Mouse (Mus musculus): ENCODE measurements at regions not wholly inside any gene's neighbourhood (a gene's known extent, or its start where the extent isn't known, plus 50 kb on each side); places are given as distances from the start of the nearest gene placed in this dataset.

GRCm38 (mm10) chr19:26938911-26939310, 53.2 kb downstream of the Gm815 start:
- no peak for ATAC-seq (replicated peaks in 1 of 2; ENCODE audit: insufficient read depth in 1 of 2, low FRiP score in 2 of 2, low TSS enrichment in 1 of 2, low read depth in 1 of 2, poor library complexity in 2 of 2, severe bottlenecking in 2 of 2)

- ATAC-seq (replicated peaks in 1 of 2; ENCODE audit: insufficient read depth in 1 of 2, low FRiP score in 2 of 2, low TSS enrichment in 1 of 2, low read depth in 1 of 2, poor library complexity in 2 of 2, severe bottlenecking in 2 of 2) = no peak
Measured at GRCm38 (mm10) chr19:26944006-26944405, 58.3 kb downstream of the Gm815 start.

- no peak for ATAC-seq (replicated peaks in 1 of 2; ENCODE audit: insufficient read depth in 1 of 2, low FRiP score in 2 of 2, low TSS enrichment in 1 of 2, low read depth in 1 of 2, poor library complexity in 2 of 2, severe bottlenecking in 2 of 2)
Measured at GRCm38 (mm10) chr19:26946562-26946961, 60.9 kb downstream of the Gm815 start.

- ATAC-seq (replicated peaks in 1 of 2; ENCODE audit: insufficient read depth in 1 of 2, low FRiP score in 2 of 2, low TSS enrichment in 1 of 2, low read depth in 1 of 2, poor library complexity in 2 of 2, severe bottlenecking in 2 of 2) = no peak
Measured at GRCm38 (mm10) chr19:26948479-26948878, 62.8 kb downstream of the Gm815 start.

GRCm38 (mm10) chr19:26949153-26949552, 63.5 kb downstream of the Gm815 start:
- no peak for ATAC-seq (replicated peaks in 1 of 2; ENCODE audit: insufficient read depth in 1 of 2, low FRiP score in 2 of 2, low TSS enrichment in 1 of 2, low read depth in 1 of 2, poor library complexity in 2 of 2, severe bottlenecking in 2 of 2)

- no peak for ATAC-seq (replicated peaks in 1 of 2; ENCODE audit: insufficient read depth in 1 of 2, low FRiP score in 2 of 2, low TSS enrichment in 1 of 2, low read depth in 1 of 2, poor library complexity in 2 of 2, severe bottlenecking in 2 of 2)
Measured at GRCm38 (mm10) chr19:26953348-26953747, 67.7 kb downstream of the Gm815 start.

GRCm38 (mm10) chr19:26966055-26966760, 80.5 kb downstream of the Gm815 start:
- peak; percentile 62 to 75; a peak in 3 of 4 replicates for ATAC-seq (replicated peaks in 1 of 2; ENCODE audit: insufficient read depth in 1 of 2, low FRiP score in 2 of 2, low TSS enrichment in 1 of 2, low read depth in 1 of 2, poor library complexity in 2 of 2, severe bottlenecking in 2 of 2)

GRCm38 (mm10) chr19:26973058-26973457, 87.4 kb downstream of the Gm815 start:
- ATAC-seq (replicated peaks in 1 of 2; ENCODE audit: insufficient read depth in 1 of 2, low FRiP score in 2 of 2, low TSS enrichment in 1 of 2, low read depth in 1 of 2, poor library complexity in 2 of 2, severe bottlenecking in 2 of 2) = 0 out of 4 replicates have a peak, but pooled peaks of 1 of the 2 experiments have one; percentile 56

GRCm38 (mm10) chr19:26973773-26974548, 88.3 kb downstream of the Gm815 start:
- 0 out of 4 replicates have a peak, but pooled peaks have one; percentile 7 to 17 for ATAC-seq (replicated peaks in 1 of 2; ENCODE audit: insufficient read depth in 1 of 2, low FRiP score in 2 of 2, low TSS enrichment in 1 of 2, low read depth in 1 of 2, poor library complexity in 2 of 2, severe bottlenecking in 2 of 2)

GRCm38 (mm10) chr19:26974576-26975204, 89.0 kb downstream of the Gm815 start:
- ATAC-seq (replicated peaks in 1 of 2; ENCODE audit: insufficient read depth in 1 of 2, low FRiP score in 2 of 2, low TSS enrichment in 1 of 2, low read depth in 1 of 2, poor library complexity in 2 of 2, severe bottlenecking in 2 of 2) = no peak

- ATAC-seq (replicated peaks in 1 of 2; ENCODE audit: insufficient read depth in 1 of 2, low FRiP score in 2 of 2, low TSS enrichment in 1 of 2, low read depth in 1 of 2, poor library complexity in 2 of 2, severe bottlenecking in 2 of 2) = no peak
Measured at GRCm38 (mm10) chr19:26976604-26977322, 91.1 kb downstream of the Gm815 start.

- no peak for ATAC-seq (replicated peaks in 1 of 2; ENCODE audit: insufficient read depth in 1 of 2, low FRiP score in 2 of 2, low TSS enrichment in 1 of 2, low read depth in 1 of 2, poor library complexity in 2 of 2, severe bottlenecking in 2 of 2)
Measured at GRCm38 (mm10) chr19:26977887-26978639, 92.4 kb downstream of the Gm815 start.

GRCm38 (mm10) chr19:26978640-26979007, 92.9 kb downstream of the Gm815 start:
- no peak for ATAC-seq (replicated peaks in 1 of 2; ENCODE audit: insufficient read depth in 1 of 2, low FRiP score in 2 of 2, low TSS enrichment in 1 of 2, low read depth in 1 of 2, poor library complexity in 2 of 2, severe bottlenecking in 2 of 2)

GRCm38 (mm10) chr19:26979322-26979721, 93.6 kb downstream of the Gm815 start:
- ATAC-seq (replicated peaks in 1 of 2; ENCODE audit: insufficient read depth in 1 of 2, low FRiP score in 2 of 2, low TSS enrichment in 1 of 2, low read depth in 1 of 2, poor library complexity in 2 of 2, severe bottlenecking in 2 of 2) = no peak

GRCm38 (mm10) chr19:26986672-26987071, 101.0 kb downstream of the Gm815 start:
- ATAC-seq (replicated peaks in 1 of 2; ENCODE audit: insufficient read depth in 1 of 2, low FRiP score in 2 of 2, low TSS enrichment in 1 of 2, low read depth in 1 of 2, poor library complexity in 2 of 2, severe bottlenecking in 2 of 2) = no peak

- ATAC-seq (replicated peaks in 1 of 2; ENCODE audit: insufficient read depth in 1 of 2, low FRiP score in 2 of 2, low TSS enrichment in 1 of 2, low read depth in 1 of 2, poor library complexity in 2 of 2, severe bottlenecking in 2 of 2) = no peak
Measured at GRCm38 (mm10) chr19:26987197-26987596, 101.5 kb downstream of the Gm815 start.

- no peak for ATAC-seq (replicated peaks in 1 of 2; ENCODE audit: insufficient read depth in 1 of 2, low FRiP score in 2 of 2, low TSS enrichment in 1 of 2, low read depth in 1 of 2, poor library complexity in 2 of 2, severe bottlenecking in 2 of 2)
Measured at GRCm38 (mm10) chr19:26987909-26988456, 102.3 kb downstream of the Gm815 start.
